Mouse (Mus musculus): ENCODE results near the gene Atp11c. TPM values are rescaled to one million over a fixed set of nuclear protein-coding genes. Genes with fewer than 3 reads are reported as not detected.
A peak's percentile ranks its signal among the peaks of the same experiment; 100 is the strongest.

Gene Atp11c
- polyA plus RNA-seq, 1 experiment from 2014 or later, result 11.4 TPM

DNA sequence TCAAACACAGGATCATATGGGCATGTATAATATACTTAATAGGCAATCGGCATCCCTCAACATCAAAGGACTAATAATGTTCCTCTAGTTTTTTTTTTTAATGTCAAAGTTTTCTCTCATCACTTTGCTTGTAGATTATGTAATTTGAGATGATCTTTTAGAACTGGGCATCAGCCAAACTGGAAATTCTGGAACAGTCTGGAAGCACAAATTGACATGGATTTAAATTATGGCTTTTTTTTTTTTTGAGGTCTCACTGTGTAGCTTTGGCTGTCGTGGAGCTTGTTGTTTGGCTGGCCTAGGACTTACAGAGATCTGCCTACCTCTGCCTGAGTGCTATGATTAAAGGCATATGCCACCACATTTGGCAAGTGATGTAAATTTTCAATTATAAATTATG, 210.8 kb downstream of the Atp11c start:
- no peak overlapping the region for H3K9ac ChIP-seq
- no peak overlapping the region for H3K4me2 ChIP-seq
- no peaks in the 10 kb centered on the region for H3K36me3 ChIP-seq
- H3K27ac ChIP-seq, result no peak overlapping the region
- H3K4me3 ChIP-seq, result no peak overlapping the region
- H3K27me3 ChIP-seq, result no peaks in the 10 kb centered on the region
- H3K9me3 ChIP-seq, result no peaks in the 10 kb centered on the region
- ATAC-seq (ENCODE audit: insufficient number of reproducible peaks, insufficient read depth, low FRiP score, low TSS enrichment, low read depth), result no peak
- H3K4me1 ChIP-seq, result no peaks in the 10 kb centered on the region
- 60% methylated on average over 2 of the region's 2 CpGs for WGBS

DNA sequence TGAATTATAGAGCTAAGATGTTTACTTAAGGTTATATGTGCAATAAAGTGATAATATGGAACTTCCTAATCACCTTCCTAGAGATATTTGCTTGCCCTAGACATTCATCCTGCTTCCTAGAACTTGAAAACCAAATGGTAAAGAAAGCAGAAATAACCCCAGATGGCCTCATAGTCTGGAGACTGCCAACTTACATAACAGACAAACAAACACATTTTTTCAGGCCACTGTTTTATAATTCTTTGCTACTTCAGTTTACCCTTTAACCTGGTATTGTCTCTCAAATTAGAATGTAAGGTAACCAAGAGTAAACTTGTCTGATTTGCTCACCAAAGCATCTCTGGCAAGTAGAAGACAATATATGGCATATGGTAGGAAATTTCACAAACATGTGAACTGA, 212.1 kb downstream of the Atp11c start:
- no peaks in the 10 kb centered on the region for H3K9me3 ChIP-seq
- H3K4me2 ChIP-seq, result no peak overlapping the region
- H3K27ac ChIP-seq, result no peak overlapping the region
- H3K9ac ChIP-seq, result no peak overlapping the region
- H3K36me3 ChIP-seq, result no peaks in the 10 kb centered on the region
- ATAC-seq (ENCODE audit: insufficient number of reproducible peaks, insufficient read depth, low FRiP score, low TSS enrichment, low read depth), result no peak
- no peaks in the 10 kb centered on the region for H3K27me3 ChIP-seq
- H3K4me3 ChIP-seq, result no peak overlapping the region
- no peaks in the 10 kb centered on the region for H3K4me1 ChIP-seq

DNA sequence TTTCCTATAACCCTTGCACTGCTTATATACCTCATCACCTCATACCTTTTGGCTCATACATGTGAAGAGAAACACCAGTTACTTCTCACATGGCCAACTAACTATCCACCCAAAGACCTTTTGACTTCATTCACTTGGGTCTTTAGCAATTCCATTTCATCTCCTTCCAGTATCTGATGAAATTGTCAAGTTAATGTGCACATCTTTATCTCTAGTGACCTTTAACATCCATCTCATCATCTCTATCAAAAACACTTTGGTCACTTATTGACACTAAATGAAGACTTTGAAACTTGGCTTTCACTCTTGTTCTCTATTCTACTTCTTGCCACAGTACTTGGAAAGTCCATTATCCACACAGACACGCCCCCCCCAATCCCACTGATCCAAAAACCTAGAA, 243.8 kb downstream of the Atp11c start:
- Histone ChIP-seq H3K27ac (no peak overlapping the region), H3K9ac (no peak overlapping the region), H3K4me3 (no peak overlapping the region), H3K27me3 (no peaks in the 10 kb centered on the region), H3K4me1 (no peaks in the 10 kb centered on the region), H3K36me3 (no peaks in the 10 kb centered on the region), H3K9me3 (no peaks in the 10 kb centered on the region), H3K4me2 (no peak overlapping the region)
- no peak for ATAC-seq (ENCODE audit: insufficient number of reproducible peaks, insufficient read depth, low FRiP score, low TSS enrichment, low read depth)
- WGBS, result 68% methylated on average over 1 of the region's 1 CpGs

DNA sequence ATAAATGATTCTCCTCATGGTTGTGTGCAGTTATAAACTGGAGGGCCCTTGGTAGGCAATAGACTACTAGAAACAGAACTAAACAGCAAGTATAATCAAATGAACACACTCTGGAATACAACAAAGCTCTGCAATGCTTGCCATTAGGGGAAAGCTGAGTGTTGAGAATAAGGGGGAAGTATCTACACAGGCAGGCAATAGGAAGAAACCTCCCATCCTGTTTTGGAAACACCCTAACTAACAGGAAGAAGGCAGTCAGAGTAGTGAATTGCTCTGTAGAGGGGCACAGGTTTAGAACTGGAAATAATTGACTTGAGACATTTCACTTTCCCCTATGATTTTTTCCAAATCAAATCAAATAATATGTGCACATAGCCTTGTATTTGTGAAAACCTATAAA, 247.1 kb downstream of the Atp11c start:
- Histone ChIP-seq H3K9ac (no peak overlapping the region), H3K36me3 (no peaks in the 10 kb centered on the region), H3K4me2 (no peak overlapping the region), H3K27ac (no peak overlapping the region), H3K4me1 (no peaks in the 10 kb centered on the region), H3K27me3 (no peaks in the 10 kb centered on the region), H3K4me3 (no peak overlapping the region), H3K9me3 (no peaks in the 10 kb centered on the region)
- ATAC-seq (ENCODE audit: insufficient number of reproducible peaks, insufficient read depth, low FRiP score, low TSS enrichment, low read depth), result no peak

DNA sequence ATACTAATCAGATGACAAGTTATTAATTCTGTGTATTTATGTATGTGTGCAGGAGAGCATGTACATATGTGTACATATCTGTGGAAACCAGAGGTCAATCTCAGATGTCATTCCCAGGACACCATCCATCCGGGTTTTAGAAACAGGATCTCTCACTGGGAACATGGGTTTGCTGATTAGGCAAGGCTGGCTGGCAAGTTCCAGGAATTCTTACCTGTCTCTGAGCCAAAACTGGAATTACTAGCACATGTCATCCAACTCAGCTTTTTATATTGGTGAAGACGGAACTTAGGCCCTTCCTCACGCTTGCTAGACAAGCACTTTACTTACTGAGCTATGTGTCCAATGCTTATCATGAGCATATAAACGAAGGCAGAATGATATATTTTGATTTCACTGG, 247.5 kb downstream of the Atp11c start:
- Histone ChIP-seq H3K4me3 (no peak overlapping the region), H3K9ac (no peak overlapping the region), H3K9me3 (no peaks in the 10 kb centered on the region), H3K27me3 (no peaks in the 10 kb centered on the region), H3K27ac (no peak overlapping the region), H3K4me1 (no peaks in the 10 kb centered on the region), H3K36me3 (no peaks in the 10 kb centered on the region), H3K4me2 (no peak overlapping the region)
- 66% methylated on average over 4 of the region's 4 CpGs for WGBS
- no peak for ATAC-seq (ENCODE audit: insufficient number of reproducible peaks, insufficient read depth, low FRiP score, low TSS enrichment, low read depth)

DNA sequence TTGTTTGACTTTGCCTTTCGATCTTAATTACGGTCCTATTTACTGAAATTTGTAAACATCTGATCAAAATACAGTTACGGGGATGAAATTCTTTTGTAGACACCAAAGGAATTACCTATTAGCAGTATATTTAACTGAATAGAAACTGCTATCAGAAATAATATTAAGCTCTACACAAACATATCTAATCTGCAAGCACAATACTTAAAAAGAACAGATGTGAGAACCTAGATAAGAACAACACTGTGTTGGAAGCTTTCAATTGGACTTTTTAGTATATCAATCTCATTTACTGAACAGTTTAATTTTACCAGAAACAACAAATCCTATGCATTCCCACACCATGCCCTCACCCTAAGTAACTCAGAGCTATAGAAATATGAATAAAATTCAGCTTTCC, 262.8 kb downstream of the Atp11c start:
- WGBS, result 90% methylated on average over 3 of the region's 3 CpGs
- Histone ChIP-seq H3K4me2 (no peak overlapping the region), H3K4me1 (no peaks in the 10 kb centered on the region), H3K9ac (no peak overlapping the region), H3K27me3 (no peaks in the 10 kb centered on the region), H3K27ac (no peak overlapping the region), H3K36me3 (no peaks in the 10 kb centered on the region), H3K9me3 (no peaks in the 10 kb centered on the region), H3K4me3 (no peak overlapping the region)
- ATAC-seq (ENCODE audit: insufficient number of reproducible peaks, insufficient read depth, low FRiP score, low TSS enrichment, low read depth), result no peak

DNA sequence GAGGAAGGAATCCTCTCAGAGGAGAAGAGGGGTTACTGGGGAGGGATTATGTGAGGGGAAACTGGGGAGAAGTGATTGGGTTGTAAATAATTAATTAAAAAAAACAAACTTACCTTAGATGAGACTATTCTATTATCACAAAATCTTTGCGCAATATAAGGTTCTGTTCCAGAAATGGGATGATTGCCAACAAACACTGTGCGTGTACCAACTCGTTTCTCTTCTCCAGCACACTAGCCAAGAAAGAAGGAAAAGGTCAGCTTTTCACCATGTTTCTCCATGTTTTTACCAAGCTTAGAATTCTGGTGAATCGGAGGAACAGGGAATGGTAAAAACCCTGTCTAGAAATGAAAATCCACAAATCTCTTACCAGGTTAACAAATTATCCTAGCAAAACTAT, 271.2 kb downstream of the Atp11c start:
- Histone ChIP-seq H3K4me3 (no peak overlapping the region), H3K4me1 (no peaks in the 10 kb centered on the region), H3K27ac (no peak overlapping the region), H3K27me3 (no peaks in the 10 kb centered on the region), H3K4me2 (no peak overlapping the region), H3K9ac (no peak overlapping the region), H3K36me3 (no peaks in the 10 kb centered on the region), H3K9me3 (no peaks in the 10 kb centered on the region)
- ATAC-seq (ENCODE audit: insufficient number of reproducible peaks, insufficient read depth, low FRiP score, low TSS enrichment, low read depth), result no peak
- 88% methylated on average over 4 of the region's 4 CpGs for WGBS

DNA sequence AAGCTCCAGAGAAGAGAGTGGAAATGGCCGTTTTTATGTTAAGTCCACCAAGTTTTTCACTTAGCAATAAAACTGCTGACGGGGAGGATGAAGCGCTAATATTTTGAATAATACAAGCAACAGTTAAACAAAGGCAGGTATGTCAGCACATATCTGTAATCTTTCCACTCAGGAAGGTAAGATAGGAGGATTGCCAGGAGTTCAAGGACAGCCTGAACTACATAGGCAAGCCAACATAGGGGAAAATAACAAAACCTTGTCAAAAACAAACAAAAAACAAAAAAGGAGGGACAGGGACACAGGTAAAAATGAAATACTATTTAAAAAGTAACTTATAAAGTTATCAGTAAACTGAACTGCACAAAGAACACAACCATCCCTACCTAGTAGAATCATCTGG, 274.8 kb downstream of the Atp11c start:
- Histone ChIP-seq H3K27ac (no peak overlapping the region), H3K9ac (no peak overlapping the region), H3K4me3 (no peak overlapping the region), H3K4me1 (no peaks in the 10 kb centered on the region), H3K4me2 (no peak overlapping the region), H3K36me3 (no peaks in the 10 kb centered on the region), H3K27me3 (no peaks in the 10 kb centered on the region), H3K9me3 (no peaks in the 10 kb centered on the region)
- WGBS, result 88% methylated on average over 3 of the region's 3 CpGs
- no peak for ATAC-seq (ENCODE audit: insufficient number of reproducible peaks, insufficient read depth, low FRiP score, low TSS enrichment, low read depth)

DNA sequence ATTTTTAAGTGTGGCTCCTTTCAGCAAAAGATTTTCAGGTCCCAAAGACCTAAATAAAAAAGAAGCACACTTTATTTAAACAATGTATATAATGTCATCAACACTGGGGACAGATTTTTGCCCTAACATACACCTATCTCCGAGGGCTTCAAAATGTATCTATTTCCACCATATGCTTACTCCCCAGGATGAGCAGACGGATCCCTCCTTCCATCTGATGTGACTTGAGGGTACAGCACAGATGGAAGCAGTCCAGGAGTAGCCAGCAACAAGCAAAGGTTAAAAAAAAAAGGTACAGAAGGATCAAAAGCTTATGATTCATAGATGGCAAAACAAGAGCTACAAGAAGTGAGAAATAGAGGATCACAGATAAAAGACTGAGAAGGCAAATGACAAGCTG, 300.2 kb downstream of the Atp11c start:
- Histone ChIP-seq H3K4me3 (no peak overlapping the region), H3K27me3 (no peaks in the 10 kb centered on the region), H3K4me2 (no peak overlapping the region), H3K4me1 (no peaks in the 10 kb centered on the region), H3K36me3 (no peaks in the 10 kb centered on the region), H3K9ac (no peak overlapping the region), H3K9me3 (no peaks in the 10 kb centered on the region), H3K27ac (no peak overlapping the region)
- ATAC-seq (ENCODE audit: insufficient number of reproducible peaks, insufficient read depth, low FRiP score, low TSS enrichment, low read depth), result no peak
- WGBS, result 82% methylated on average over 2 of the region's 2 CpGs

DNA sequence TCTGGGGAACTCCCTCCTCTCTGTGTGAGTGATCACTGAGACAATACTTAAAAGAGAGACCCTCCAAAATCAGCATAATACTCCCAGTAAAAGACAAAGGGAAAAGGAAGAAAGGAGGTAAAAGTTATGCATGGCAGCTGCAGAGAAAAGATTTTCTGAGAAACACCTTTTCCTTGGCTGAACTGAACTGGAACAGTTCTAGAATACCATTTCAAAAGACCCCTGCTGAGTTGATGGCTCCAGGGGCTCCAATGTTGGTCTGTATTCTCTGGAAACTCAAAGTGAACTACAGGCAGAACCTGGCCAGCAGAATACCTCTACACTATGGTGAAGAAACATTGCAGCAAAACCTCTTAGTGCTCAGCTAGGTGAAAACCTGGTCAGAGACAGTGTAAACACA, 337.2 kb downstream of the Atp11c start:
- ATAC-seq (ENCODE audit: insufficient number of reproducible peaks, insufficient read depth, low FRiP score, low TSS enrichment, low read depth), result no peak
- H3K9ac ChIP-seq, result no peak overlapping the region

DNA sequence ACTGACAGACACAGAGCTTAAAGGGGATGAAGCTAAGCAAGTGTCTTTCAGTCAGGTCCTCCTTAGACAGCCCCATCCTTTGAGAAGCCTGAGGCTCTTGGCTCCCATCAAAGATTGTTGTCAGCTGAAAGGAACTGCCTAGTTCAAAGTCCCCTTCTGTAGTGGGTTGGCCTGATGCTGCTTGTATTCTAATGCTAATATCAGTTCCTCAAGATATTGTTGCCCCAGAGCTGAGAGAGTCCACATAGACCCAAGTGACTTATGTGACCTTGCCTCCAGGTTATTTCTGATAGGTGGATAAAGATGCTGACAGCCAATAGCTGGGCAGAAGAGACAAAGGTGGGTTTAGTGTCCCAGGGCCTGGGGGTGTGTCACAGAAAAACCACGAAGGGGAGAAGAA, 404.8 kb downstream of the Atp11c start:
- no peak for ATAC-seq (ENCODE audit: insufficient number of reproducible peaks, insufficient read depth, low FRiP score, low TSS enrichment, low read depth)
- no peaks in the 10 kb centered on the region for H3K27me3 ChIP-seq
- H3K4me2 ChIP-seq, result no peak overlapping the region
- H3K9me3 ChIP-seq, result no peaks in the 10 kb centered on the region
- no peaks in the 10 kb centered on the region for H3K4me1 ChIP-seq
- WGBS, result 28% methylated on average over 1 of the region's 1 CpGs
- no peaks in the 10 kb centered on the region for H3K36me3 ChIP-seq
- H3K9ac ChIP-seq, result no peak overlapping the region
- H3K27ac ChIP-seq, result no peak overlapping the region
- H3K4me3 ChIP-seq, result no peak overlapping the region

More for the DNA sequence above, 337.2 kb downstream of the Atp11c start:
- Histone ChIP-seq H3K4me2 (no peak overlapping the region), H3K9me3 (no peaks in the 10 kb centered on the region), H3K27ac (no peak overlapping the region), H3K4me3 (no peak overlapping the region), H3K27me3 (no peaks in the 10 kb centered on the region), H3K36me3 (no peaks in the 10 kb centered on the region), H3K4me1 (no peaks in the 10 kb centered on the region)

DNA sequence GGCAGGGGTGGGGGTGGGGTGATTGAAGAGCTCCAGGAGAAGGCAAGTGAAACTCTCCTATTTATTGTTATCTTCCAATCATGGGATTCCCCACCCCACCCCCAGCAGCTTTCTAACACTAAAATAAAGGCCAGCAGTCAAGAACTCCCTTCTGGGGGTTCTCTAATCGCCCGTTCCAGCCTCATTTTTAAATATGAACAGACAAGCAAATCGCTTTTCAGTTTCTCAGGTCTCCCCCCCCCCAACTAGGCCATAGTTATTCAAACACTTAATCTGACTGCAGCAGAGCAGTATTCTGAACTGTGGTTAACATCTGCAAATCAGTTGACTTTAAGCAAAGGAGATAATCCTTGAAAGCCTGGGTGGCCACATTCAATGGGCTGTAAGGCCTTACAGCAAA, 409.9 kb downstream of the Atp11c start:
- no peak overlapping the region for H3K27ac ChIP-seq
- no peaks in the 10 kb centered on the region for H3K4me1 ChIP-seq
- no peak overlapping the region for H3K9ac ChIP-seq
- no peak overlapping the region for H3K4me3 ChIP-seq
- ATAC-seq (ENCODE audit: insufficient number of reproducible peaks, insufficient read depth, low FRiP score, low TSS enrichment, low read depth), result no peak
- no peak overlapping the region for H3K4me2 ChIP-seq
- H3K36me3 ChIP-seq, result no peaks in the 10 kb centered on the region
- WGBS, result 40% methylated on average over 3 of the region's 3 CpGs
- H3K27me3 ChIP-seq, result peaks cover 24% of the 10 kb centered on the region
- H3K9me3 ChIP-seq, result no peaks in the 10 kb centered on the region

DNA sequence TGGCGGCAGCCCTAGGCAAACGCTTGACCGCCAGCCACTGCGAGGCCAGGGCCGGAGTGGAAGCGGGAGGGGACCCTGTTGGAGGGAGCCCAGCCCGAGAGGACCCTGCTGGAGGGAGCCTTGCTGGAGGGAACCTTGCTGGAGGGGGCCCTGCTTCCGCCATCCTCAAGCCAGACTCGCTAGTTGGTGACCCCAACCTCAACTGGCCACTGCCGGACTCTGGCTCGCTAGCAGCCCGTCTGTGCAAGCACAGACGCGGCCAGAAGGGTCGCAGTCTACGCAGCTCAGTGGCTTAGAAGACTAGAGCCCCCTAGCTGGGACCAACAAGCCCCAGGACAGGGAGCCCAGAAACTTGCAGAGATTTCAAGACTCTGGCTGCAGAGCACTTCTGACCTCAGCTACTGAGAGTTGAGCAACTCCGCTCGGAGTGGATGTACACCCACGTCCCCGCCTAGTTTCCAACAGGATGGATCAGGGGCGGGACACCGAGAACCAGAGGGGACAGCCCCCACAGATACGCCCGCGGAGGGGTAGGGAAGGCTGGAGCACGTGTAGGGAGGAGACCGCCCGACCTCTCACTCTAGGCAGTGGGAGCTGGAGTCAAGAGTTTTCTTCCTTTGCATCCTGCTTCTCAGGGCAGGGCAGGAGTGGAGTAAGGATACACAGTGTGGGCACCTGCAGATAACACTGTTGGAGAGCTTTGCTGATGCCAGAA, 413.6 kb downstream of the Atp11c start, which contains the start of gene Mcf2:
TSS of gene Mcf2 (minus strand) at position 346 of the 715 bp plus-strand sequence.
- Histone ChIP-seq H3K4me1 (no peaks in the 10 kb centered on the region), H3K27me3 (peaks cover 30% of the 10 kb centered on the region), H3K36me3 (no peaks in the 10 kb centered on the region), H3K9me3 (no peaks in the 10 kb centered on the region), H3K9ac (0 out of 2 replicates have a peak within 1 kb of the TSS, but pooled peaks have one; percentile 27), H3K4me2 (peak within 1 kb of the TSS; percentile 69), H3K4me3 (peak within 1 kb of the TSS; percentile 35), H3K27ac (no peak within 1 kb of the TSS)
- WGBS, result 16% methylated on average over 28 of the region's 28 CpGs
- no peak for ATAC-seq (ENCODE audit: insufficient number of reproducible peaks, insufficient read depth, low FRiP score, low TSS enrichment, low read depth)
